Mouse (Mus musculus) activated CD4-positive, CD25-positive, alpha-beta regulatory T cell, adult 9 weeks (primary cell): ENCODE results near the gene Bik. TPM values are rescaled to one million over a fixed set of nuclear protein-coding genes. Genes with fewer than 3 reads are reported as not detected.

Experiments used
- polyA plus RNA-seq: library from polyadenylated mRNA; unstranded; fragments of 100-300 nt; shearing (Covaris generic); gene quantifications from one replicate; pipeline ENCODE4 v1.2.1, GENCODE M21; 2017

Gene Bik
- polyA plus RNA-seq: 2.3 TPM

DNA sequence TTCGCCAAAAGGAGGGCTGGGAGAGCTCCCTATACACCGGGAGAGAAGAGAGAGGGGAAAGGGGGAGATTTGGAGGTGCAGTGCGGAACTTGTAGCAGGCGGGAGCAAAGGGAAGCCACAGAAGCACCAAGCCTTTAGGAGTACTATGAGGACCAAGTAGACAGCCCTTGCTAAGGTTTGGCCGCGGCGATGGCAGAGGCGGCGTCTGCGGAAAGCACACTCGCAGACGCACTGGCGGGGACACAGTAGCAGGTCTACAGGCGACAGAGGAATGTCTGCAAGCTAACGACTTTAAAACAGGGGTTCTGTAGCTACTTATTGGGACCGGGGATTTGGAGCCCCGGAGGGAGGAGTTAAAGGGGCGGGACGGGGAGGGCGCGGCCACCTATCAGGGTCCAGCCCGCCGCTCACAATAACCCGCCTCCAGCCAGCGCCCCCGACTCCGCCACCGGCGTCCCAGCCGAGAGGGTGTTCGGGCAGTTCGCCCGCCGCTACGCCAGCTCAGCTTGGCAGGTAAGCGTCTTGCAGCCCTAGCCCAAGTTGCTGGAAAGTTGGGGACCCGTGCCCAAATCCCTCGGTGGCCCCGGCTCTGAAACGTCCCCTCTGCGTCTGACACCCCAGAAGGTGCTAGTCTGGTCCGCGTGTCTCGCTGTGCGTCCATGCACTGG lies at the start of gene Bik:
Bik (plus strand) TSS at position 439 of the 668 bp plus-strand sequence.

DNA sequence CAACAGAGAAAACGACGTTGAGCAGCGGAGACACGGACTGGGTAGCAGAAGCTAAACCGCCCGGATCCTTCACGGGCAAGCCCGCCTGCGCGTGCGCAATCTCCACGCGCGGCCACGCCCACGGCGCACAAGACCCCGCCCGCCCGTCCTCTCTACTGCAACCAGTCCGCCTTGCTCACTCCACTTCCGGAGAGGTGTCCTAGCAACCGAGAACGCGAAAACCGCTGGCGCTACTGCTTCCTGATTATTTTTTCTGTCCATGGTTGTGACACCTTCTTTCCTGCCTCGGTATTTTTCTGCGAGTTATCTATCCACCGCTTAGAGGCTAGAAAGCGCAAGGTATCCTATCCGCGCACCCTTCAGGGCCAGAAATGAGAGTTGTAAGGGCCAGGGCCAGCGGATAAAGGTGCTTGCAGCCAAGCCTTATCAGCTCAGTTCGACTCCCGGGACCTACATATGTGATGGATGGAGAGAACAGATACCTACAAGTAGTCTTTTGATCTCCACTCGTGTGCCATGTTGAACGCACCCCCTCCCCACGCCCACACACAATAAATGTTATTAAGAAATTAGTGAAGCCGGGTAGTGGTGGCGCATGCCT lies 15.8 kb upstream of the Bik start, which contains the start of gene Ttll1:
Ttll1 (minus strand) TSS at position 89 of the 601 bp plus-strand sequence.

DNA sequence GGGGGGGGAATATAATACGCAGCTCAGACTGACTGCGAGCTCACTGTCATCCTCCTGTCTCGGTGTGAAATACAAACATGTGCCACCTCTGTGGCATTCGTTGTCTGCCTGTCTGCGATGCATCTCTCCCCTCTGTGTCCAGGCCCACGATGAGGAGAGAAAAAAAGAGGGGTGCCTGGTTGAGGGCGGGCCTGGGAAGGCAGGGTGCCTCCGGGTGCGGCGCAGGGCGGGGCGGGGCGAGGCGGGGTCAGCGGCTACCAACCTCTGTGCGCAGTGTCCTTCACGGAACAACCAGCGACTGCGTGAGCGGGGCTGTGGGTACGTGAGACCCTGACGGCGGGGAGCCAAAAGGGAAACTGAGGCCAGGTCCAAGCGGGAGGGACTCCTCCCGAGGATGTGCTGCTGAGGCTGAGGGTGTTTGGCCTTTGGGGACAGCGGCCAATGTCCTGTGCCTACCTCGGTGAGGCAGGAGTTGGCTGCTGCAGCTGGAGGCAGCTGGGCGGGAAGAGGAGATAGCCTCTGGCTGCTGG lies 36.7 kb downstream of the Bik start, which contains the start of the genes Tspo and Mcat:
Tspo (plus strand) TSS at position 266 of the 530 bp plus-strand sequence.
Mcat (minus strand) TSS at position 461 of the 530 bp plus-strand sequence.

Other genes starting within 250 kb of the Bik start
- gene Arfgap3, start 176.6 kb upstream of the Bik start, polyA plus RNA-seq: 15.1 TPM
- 42.5 TPM for gene Pacsin2, start 62.3 kb upstream of the Bik start, polyA plus RNA-seq
- 14.3 TPM for gene Ttll1, start 16.0 kb upstream of the Bik start, polyA plus RNA-seq
- 447 TPM for gene Tspo, start 36.7 kb downstream of the Bik start, polyA plus RNA-seq
- gene Mcat, start 36.9 kb downstream of the Bik start, polyA plus RNA-seq: 3.2 TPM
- gene Ttll12, start 68.3 kb downstream of the Bik start, polyA plus RNA-seq: 23.9 TPM
- not detected for gene Scube1, start 198.2 kb downstream of the Bik start, polyA plus RNA-seq